Mouse (Mus musculus) stomach, adult 2 months (tissue): ENCODE measurements around the gene Aplp2. TPM values are rescaled to one million over a fixed set of nuclear protein-coding genes. Genes with fewer than 3 reads are reported as not detected.

Source experiments
- polyA plus RNA-seq: library from polyadenylated mRNA; depleted of rRNA; stranded (reverse); fragments of >200 nt; gene quantifications from 2 replicates; pipeline ENCODE4 v1.2.3, GENCODE M21; 2012; rRNA removed

Aplp2 gene
- 115 and 119 TPM in 2 replicates for polyA plus RNA-seq

DNA sequence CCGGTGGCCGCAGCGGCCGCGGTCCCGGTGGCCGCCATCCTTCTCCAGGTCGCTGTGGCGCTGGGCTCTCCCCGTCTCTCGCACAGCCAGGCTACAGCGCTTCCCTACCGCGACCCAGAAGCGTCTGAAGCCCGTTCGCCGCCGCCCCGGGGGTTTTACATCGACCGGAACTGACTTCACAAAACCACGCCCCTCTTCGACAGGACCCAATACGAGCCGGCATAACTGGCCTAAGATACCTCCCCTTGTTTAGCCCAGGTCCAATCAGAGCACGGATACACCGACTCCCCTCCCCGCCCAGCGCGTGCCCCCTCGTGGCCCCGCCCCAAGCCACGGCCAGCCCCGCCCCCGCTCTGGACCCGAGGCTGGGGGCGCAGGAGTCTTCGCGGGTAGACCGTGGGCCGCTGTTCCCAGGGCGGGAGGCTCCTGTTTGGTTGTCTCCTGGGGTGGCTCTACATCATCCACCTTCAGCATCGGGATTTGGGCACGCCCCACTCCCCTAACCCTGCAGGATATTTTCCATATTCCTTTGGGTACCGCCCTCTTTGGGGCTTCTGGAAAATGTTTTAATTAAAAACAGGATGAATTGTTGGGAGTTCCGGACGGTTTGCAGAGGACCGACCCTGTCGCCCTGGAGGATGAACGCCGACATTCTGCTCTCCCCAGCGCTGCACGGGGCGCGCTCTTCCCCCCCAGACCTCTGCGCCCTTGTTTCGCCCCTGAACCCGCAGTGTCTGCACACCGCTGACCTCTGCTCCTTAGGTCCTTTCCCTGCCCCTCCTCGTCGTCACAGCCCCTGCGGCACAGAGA, at the start of gene Aplp2:
Aplp2 (minus strand) TSS at position 126 of the 810 bp plus-strand sequence.

DNA sequence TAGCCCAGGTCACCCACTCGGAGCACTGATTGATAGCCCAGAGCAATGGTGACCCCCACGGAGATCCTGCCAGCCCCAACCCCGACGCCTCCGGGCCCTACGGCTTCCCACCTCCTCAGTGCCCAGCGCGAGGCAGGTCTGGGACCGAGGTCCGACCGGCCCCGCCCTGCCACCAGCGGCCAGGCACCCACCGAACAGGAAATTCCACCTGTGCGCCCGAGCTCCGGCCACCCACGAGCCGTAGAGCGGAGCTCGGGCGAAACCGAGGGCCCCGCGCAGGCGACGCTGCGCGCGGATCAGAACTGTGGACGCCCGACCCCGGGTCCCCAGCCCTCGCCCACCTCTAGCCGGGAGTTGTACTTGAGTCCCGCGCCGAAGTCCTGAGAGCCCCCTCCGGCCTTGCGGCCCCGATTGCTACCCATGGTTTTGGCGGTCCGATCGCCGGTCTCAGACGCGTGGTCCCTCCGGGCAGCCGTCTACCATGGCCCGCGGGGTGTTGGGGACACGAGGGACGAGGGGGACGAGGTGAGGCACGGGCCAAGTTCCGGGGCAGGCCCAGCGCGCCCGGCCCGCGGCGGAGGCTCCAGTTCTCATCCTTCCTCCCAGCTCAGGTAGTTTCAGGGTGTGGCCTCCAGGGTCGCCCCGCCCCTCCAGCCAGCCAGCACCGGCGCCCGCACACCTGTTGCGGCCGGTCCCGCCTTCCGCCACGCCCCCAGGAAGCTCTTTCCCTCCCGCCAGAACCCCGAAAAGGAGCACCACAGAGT, 80.2 kb downstream of the Aplp2 start, which contains the start of gene St14:
St14 (minus strand) TSS at position 649 of the 764 bp plus-strand sequence.

Other genes with a start within 250 kb of the Aplp2 start
- gene Zbtb44, start 181.2 kb downstream of the Aplp2 start, polyA plus RNA-seq, result 2.7 and 5.3 TPM in 2 replicates
- gene St14, start 80.0 kb downstream of the Aplp2 start, polyA plus RNA-seq, result 64.5 and 82.6 TPM in 2 replicates
- gene Prdm10, start 68.7 kb upstream of the Aplp2 start, polyA plus RNA-seq, result 2.7 and 3.0 TPM in 2 replicates
- gene Nfrkb, start 174.4 kb upstream of the Aplp2 start, polyA plus RNA-seq, result 5.6 and 6.7 TPM in 2 replicates